Mouse (Mus musculus): Measurements from ENCODE around the gene Tmem25.

Tmem25 gene

DNA sequence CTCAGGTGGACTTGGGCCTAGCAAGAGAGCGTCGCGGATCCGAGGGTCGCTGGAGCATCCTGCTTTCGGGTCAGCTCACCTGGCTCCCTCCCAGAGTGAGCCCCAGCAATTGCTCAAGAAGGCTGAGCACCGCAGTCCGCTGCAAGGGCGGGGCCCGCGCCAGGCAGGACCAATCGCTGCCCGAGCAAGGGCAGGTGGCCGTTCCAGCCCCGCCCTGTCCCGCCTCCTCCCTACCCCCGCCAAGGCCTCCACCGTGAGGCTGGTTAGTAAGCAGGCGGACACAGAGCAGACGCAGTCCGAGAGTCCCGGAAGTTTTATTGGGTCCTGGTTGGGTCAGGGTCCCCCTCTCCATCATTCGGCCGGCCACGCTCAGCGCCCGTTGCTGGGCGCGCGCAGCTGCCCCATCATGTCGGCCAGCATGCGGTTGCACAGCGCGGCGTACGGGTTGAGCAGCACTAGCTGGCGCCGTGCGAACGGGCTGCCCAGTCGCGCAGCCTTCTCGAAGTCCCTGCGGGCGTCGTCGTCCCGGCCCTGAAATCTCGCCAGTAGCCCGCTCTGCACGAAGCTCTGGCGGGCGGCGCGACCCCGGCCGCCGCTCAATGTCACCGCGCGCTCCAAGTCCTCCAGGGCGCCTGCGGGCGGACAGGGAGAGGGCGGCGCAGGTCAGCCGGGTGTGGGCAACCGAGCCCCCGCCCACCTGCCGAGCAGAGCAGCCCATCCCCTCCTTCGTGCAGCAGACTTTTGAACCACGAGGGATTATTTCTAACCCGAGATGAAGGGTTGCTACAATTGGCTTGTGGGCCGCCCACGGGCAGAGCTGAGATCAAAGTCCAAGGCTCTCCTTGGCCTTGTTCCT, at the start of gene Tmem25:
Gene Tmem25, minus strand, starts transcription at position 206 of the 856 bp plus-strand sequence.
- peak; percentile 59 for DNase-seq (ENCODE audit: low read depth)

DNA sequence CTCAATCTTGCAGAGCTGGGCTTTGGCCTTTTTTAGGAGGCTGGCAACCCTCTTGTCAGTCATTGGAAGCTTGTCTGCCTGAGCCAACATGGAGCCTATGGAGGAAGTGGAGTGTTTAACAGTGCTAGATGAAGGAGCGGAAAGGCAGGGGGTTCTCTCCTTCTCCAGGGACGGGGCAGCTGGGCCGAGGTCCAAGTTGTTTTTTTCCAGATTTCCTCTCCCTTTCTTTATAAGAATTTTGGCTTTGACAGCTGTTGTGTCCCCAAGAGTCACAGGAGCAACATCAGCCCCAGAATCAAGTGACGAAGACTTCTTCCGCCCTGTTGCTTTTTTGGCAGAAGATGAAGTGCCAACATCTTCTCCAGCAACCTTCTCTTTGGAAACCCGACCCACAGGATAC, 48.3 kb upstream of the Tmem25 start:
- DNase-seq (ENCODE audit: low read depth): no peak

- DNase-seq (ENCODE audit: low read depth): peak; percentile 10
These were observed 42.1 kb upstream of the Tmem25 start for GRCm38 (mm10) chr9:44841241-44841640.

- DNase-seq (ENCODE audit: low read depth): peak; percentile 49
These were observed 37.3 kb upstream of the Tmem25 start for GRCm38 (mm10) chr9:44836439-44836838.

DNA sequence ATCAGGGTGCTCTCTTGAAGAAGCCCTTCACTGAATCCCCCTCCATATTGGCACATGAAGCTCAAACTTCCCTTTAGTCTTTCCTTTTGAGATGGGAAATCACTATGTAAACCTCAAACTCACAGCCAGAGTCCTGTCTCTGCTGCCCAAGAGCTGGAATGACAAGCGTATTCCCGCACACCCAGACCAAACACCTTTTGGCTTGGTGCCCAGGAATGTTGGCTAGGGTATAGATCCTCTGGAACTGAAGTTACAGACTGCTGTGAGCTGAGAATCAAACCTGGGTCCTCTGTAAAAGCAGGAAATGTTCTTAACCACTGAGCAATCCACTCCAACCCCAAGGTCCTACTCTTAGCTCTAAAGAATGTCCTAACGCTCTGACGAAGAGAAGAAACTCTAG, 33.2 kb upstream of the Tmem25 start:
- no peak for DNase-seq (ENCODE audit: low read depth)

- no peak for DNase-seq (ENCODE audit: low read depth)
These were observed 31.4 kb upstream of the Tmem25 start for GRCm38 (mm10) chr9:44830506-44830905.

- DNase-seq (ENCODE audit: low read depth): no peak
These were observed 29.8 kb upstream of the Tmem25 start for GRCm38 (mm10) chr9:44828944-44829343.

GRCm38 (mm10) chr9:44826660-44827059, 27.6 kb upstream of the Tmem25 start:
- no peak for DNase-seq (ENCODE audit: low read depth)

DNA sequence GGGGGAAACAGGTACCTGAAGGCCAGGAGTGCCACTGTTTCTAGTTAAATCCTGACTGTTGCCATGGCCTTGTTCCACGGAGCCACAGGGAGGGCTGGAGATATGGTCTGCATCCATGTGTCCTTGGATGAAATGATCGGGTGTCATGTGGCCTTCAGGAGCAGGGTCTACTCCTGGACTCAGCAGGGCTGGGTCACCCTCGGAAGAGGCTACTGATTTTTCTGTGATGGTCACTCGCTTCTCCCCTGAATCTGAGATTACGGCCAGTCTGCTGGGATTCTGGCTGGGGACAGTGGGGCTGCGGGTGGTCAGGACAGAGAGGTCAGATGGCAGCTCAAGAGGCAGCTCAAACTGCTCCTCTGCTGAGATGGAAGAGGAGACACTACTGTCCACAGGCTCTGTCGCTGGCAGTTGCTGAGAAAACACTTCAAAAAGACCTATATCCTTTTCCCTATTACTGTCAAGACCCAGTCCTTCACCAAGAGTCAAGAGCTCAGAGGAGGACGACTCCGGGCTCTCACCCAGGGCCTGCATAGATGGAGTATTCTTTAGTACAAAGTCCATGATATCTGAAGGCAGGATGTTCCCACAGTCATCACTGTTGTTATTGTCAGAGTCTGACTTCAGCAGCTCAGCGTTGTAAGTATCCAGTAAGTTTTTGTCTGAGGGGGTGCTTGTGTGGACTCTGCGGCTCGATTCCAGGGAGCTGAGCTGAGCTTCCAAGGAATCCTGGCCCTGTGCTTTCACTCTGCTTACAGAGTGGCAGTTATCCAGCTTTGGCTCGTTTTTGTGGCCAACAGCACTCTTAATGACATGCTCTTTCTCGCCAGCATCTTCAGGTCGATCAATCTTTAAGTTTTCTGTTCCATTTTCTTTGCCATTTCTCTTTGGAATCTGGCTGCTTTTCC, 21.1 kb upstream of the Tmem25 start:
- DNase-seq (ENCODE audit: low read depth): no peak

GRCm38 (mm10) chr9:44817522-44817921, 18.4 kb upstream of the Tmem25 start:
- no peak for DNase-seq (ENCODE audit: low read depth)

DNA sequence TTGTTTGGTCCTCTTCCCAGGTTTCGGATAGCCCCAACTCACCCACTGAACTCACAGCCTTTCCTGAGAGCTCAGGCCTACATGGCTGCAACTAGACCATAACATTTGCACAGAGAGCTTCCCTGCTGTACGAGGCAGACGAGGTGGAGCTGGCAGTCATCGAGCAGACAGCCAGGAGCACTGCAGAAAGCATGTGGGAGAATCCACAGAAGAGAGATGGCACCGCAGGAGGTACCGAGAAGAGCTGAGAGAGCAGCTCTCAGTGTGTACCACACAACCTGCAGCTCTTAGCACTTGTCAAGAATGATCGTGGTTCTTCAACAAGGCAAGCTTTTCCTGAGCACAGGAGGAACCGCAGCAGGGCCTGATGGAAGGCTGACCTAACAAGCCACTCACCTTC, 15.1 kb upstream of the Tmem25 start:
- no peak for DNase-seq (ENCODE audit: low read depth)

GRCm38 (mm10) chr9:44810316-44810715, 11.2 kb upstream of the Tmem25 start:
- no peak for DNase-seq (ENCODE audit: low read depth)

DNA sequence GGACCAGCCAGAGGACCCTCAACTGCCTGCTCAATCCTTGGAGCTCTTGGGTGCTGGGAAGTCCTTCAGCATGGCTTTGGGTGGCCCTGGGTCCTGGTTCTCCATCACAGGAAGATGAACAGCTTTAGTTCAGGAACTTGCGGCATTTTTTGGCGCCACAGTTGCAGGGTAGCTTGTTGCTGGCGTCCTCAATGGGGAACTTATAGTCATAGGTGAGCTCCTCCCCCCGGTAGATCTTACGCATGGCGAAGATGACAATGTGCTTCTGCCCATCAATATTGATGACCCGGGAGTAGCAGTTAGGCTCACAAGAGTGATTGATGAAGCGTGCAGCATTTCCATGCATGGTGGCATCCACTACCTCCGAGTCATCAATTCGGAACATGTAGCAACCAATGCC, 8.7 kb upstream of the Tmem25 start:
- DNase-seq (ENCODE audit: low read depth): no peak

- DNase-seq (ENCODE audit: low read depth): no peak
These were observed 8.0 kb upstream of the Tmem25 start for GRCm38 (mm10) chr9:44807141-44807540.

- DNase-seq (ENCODE audit: low read depth): no peak
These were observed 6.4 kb upstream of the Tmem25 start for GRCm38 (mm10) chr9:44805536-44805935.

DNA sequence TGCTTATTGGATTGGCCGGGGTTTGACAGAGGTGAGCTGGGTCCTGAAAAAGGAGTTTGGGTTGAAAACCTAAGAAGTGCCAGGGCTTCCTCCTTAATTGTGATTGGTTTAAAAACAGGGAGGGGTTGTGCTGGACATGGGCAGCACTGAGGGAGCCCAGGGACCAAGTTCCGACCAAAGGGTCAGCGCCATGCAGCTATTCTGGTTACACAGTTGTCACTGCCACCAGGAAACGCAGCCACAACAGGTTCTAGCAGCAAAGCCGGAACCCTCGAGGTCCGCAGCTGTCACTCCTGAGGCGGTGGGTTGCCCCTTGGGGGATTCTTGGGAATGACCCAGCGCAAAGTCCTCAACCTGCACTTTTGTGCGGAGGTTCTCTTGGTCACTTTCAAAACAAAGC, 5.6 kb upstream of the Tmem25 start:
- no peak for DNase-seq (ENCODE audit: low read depth)

- DNase-seq (ENCODE audit: low read depth): no peak
These were observed 3.8 kb upstream of the Tmem25 start, which contains the start of gene Ttc36 for GRCm38 (mm10) chr9:44802808-44803450. Gene Ttc36 (minus strand): TSS chr9:44803072.

- no peak for DNase-seq (ENCODE audit: low read depth)
These were observed 2.6 kb upstream of the Tmem25 start for GRCm38 (mm10) chr9:44801669-44802068.

DNA sequence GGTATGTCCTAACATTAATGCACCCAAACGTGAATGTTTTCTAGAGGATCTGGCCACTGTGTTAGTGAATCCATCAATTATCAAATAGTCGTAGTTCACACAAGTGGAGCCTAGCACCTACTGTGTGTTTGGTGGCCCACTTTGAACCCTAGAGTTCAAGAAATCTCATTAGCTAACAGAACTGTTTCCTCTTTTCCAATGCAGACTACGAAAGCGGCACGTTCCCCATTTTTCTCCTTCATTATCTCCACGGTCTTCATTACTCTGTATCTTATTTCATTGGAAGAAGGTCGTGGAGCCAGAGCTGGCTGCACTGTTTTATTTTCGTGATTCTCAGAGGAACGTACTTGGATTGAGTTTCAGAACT, 834 bp upstream of the Tmem25 start:
- DNase-seq (ENCODE audit: low read depth): no peak

- DNase-seq (ENCODE audit: low read depth): no peak
These were observed 809 bp downstream of the Tmem25 start for GRCm38 (mm10) chr9:44798298-44798697.

- DNase-seq (ENCODE audit: low read depth): no peak
These were observed 6.3 kb downstream of the Tmem25 start for GRCm38 (mm10) chr9:44792842-44793241.
